Mouse (Mus musculus): ENCODE measurements at regions not wholly inside any gene's neighbourhood (a gene's known extent, or its start where the extent isn't known, plus 50 kb on each side); places are given as distances from the start of the nearest gene placed in this dataset.
"Not testable (repeated sequence)": the region's sequence is repeated elsewhere in the genome, so short reads cannot be mapped to it uniquely, and the experiment has no call there.

GRCm38 (mm10) chr5:28756171-28756948, 289.3 kb upstream of the Shh start:
- DNase-seq (ENCODE audit: low spot score) = no peak

- DNase-seq (ENCODE audit: low spot score) = not testable (repeated sequence)
Measured at GRCm38 (mm10) chr5:28751821-28752220, 284.8 kb upstream of the Shh start.

- DNase-seq (ENCODE audit: low spot score) = no peak
Measured at GRCm38 (mm10) chr5:28734768-28735167, 267.7 kb upstream of the Shh start.

- DNase-seq (ENCODE audit: low spot score) = no peak
Measured at GRCm38 (mm10) chr5:28722067-28722466, 255.0 kb upstream of the Shh start.

GRCm38 (mm10) chr5:28714978-28715377, 247.9 kb upstream of the Shh start:
- DNase-seq (ENCODE audit: low spot score) = no peak

GRCm38 (mm10) chr5:28710517-28710916, 243.5 kb upstream of the Shh start:
- no peak for DNase-seq (ENCODE audit: low spot score)

- DNase-seq (ENCODE audit: low spot score) = no peak
Measured at GRCm38 (mm10) chr5:28709626-28710025, 242.6 kb upstream of the Shh start.

GRCm38 (mm10) chr5:28704359-28704758, 237.3 kb upstream of the Shh start:
- DNase-seq (ENCODE audit: low spot score) = no peak

GRCm38 (mm10) chr5:28696966-28697365, 229.9 kb upstream of the Shh start:
- no peak for DNase-seq (ENCODE audit: low spot score)

- no peak for DNase-seq (ENCODE audit: low spot score)
Measured at GRCm38 (mm10) chr5:28690110-28690509, 223.1 kb upstream of the Shh start.

GRCm38 (mm10) chr5:28689651-28690050, 222.6 kb upstream of the Shh start:
- DNase-seq (ENCODE audit: low spot score) = no peak

GRCm38 (mm10) chr5:28689136-28689535, 222.1 kb upstream of the Shh start:
- no peak for DNase-seq (ENCODE audit: low spot score)

GRCm38 (mm10) chr5:28682821-28683220, 215.8 kb upstream of the Shh start:
- DNase-seq (ENCODE audit: low spot score) = no peak

- no peak for DNase-seq (ENCODE audit: low spot score)
Measured at GRCm38 (mm10) chr5:28680311-28680710, 213.3 kb upstream of the Shh start.

GRCm38 (mm10) chr5:28679761-28680160, 212.7 kb upstream of the Shh start:
- DNase-seq (ENCODE audit: low spot score) = no peak

- DNase-seq (ENCODE audit: low spot score) = no peak
Measured at GRCm38 (mm10) chr5:28630186-28630585, 163.1 kb upstream of the Shh start.

GRCm38 (mm10) chr5:28611885-28612284, 144.8 kb upstream of the Shh start:
- no peak for DNase-seq (ENCODE audit: low spot score)

- peak; percentile 52 for DNase-seq (ENCODE audit: low spot score)
Measured at GRCm38 (mm10) chr5:28596537-28597314, 129.7 kb upstream of the Shh start.

GRCm38 (mm10) chr5:28571347-28571998, 104.4 kb upstream of the Shh start:
- DNase-seq (ENCODE audit: low spot score) = no peak

- no peak for DNase-seq (ENCODE audit: low spot score)
Measured at GRCm38 (mm10) chr5:28568417-28568816, 101.4 kb upstream of the Shh start.

- DNase-seq (ENCODE audit: low spot score) = no peak
Measured at GRCm38 (mm10) chr5:28567341-28567905, 100.4 kb upstream of the Shh start.

- DNase-seq (ENCODE audit: low spot score) = no peak
Measured at GRCm38 (mm10) chr5:28563401-28563800, 96.3 kb upstream of the Shh start.
